Mouse (Mus musculus): ENCODE data around the gene Nhsl2. TPM values are rescaled to one million over a fixed set of nuclear protein-coding genes. Genes with fewer than 3 reads are reported as not detected.

Nhsl2 gene
- polyA plus RNA-seq, 1 experiment, result 1.8 TPM

DNA sequence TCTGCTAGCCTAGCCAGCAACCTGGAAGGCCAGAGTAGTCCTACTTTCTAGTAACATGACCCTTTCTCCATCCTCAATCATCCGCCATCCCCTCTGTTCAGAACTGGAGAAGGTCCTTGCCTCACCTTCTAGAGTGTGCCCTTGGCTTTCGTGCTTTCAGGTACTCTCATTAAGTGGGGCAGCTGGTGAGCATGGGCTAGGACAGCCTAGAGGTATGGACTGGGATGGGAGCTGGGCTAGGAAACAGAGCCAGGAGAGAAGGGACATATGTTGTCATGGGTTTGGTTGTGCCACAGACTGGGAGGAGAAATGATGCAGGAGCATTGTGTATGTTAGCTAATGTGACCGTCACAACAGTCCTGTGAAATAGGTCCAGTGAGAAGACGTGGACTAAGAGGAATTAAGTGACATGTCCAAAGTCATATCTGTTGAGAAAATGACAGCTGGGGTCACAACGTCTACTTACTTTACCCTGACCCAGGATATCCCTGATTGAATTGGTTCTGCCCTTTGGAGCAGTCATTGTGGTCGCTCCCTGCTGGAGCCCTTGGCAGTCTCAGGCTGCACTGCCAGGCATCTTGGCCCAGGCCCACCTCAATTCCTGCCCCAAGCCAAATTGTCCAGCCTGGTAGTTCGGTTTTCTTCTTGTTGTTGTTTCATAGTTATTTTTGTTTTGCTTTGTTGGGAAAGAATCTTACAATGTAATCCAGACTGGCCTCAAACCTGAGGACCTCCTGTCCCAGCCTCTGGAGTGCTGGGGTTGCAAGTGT is 170.5 kb downstream of the Nhsl2 start:
- Histone ChIP-seq H3K27ac (ENCODE audit: insufficient read depth, low read depth, low read length) (no peak overlapping the region), H3K4me3 (ENCODE audit: low read depth, low read length) (no peak overlapping the region)

DNA sequence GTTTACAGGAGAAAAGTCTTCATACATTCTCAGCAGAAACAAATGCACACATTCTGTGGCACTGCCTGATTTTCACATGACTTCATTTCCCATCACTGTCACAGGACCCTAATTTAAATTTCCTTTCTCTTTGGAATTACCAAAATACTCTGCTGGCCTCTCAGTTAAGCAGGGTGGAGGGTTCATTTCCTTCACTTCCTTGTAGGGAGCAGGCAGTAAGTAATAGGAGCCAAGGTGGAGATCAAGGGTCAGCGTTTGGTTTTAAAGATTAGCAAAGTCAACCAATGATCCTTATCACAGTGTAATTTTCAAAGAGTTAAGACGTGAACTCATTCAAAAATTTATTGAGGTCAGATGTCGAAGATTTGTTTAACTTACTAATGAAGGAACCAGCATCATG is 175.8 kb downstream of the Nhsl2 start:
- Histone ChIP-seq H3K4me1 (ENCODE audit: control insufficient read depth, insufficient read depth, insufficient read length, low read length) (no peaks in the 10 kb centered on the region), H3K36me3 (ENCODE audit: control insufficient read depth, insufficient read depth, low read length) (no peaks in the 10 kb centered on the region), H3K27me3 (ENCODE audit: control insufficient read depth, insufficient read depth, low read length) (no peaks in the 10 kb centered on the region), H3K27ac (ENCODE audit: insufficient read depth, low read depth, low read length) (no peak overlapping the region), H3K4me3 (ENCODE audit: low read depth, low read length) (no peak overlapping the region)
- 33% methylated on average over 3 of the region's 3 CpGs for WGBS
- TF ChIP-seq POLR2A (IDR thresholded peaks at IDR 0.05; ENCODE audit: low read depth, low read length), result no peak
- no peak for TF ChIP-seq CTCF (IDR thresholded peaks at IDR 0.05; ENCODE audit: extremely low read depth, insufficient read length, insufficient replicate concordance, low read depth, low read length)

More for the DNA sequence above, 170.5 kb downstream of the Nhsl2 start:
- no peak for TF ChIP-seq CTCF (IDR thresholded peaks at IDR 0.05; ENCODE audit: extremely low read depth, insufficient read length, insufficient replicate concordance, low read depth, low read length)
- no peak for TF ChIP-seq POLR2A (IDR thresholded peaks at IDR 0.05; ENCODE audit: low read depth, low read length)
- no peaks in the 10 kb centered on the region for H3K36me3 ChIP-seq (ENCODE audit: control insufficient read depth, insufficient read depth, low read length)
- H3K4me1 ChIP-seq (ENCODE audit: control insufficient read depth, insufficient read depth, insufficient read length, low read length), result no peaks in the 10 kb centered on the region
- WGBS, result 80% methylated on average over 7 of the region's 7 CpGs
- H3K27me3 ChIP-seq (ENCODE audit: control insufficient read depth, insufficient read depth, low read length), result no peaks in the 10 kb centered on the region

- H3K4me1 ChIP-seq (ENCODE audit: control insufficient read depth, insufficient read depth, insufficient read length, low read length), result no peaks in the 10 kb centered on the region
- H3K36me3 ChIP-seq (ENCODE audit: control insufficient read depth, insufficient read depth, low read length), result no peaks in the 10 kb centered on the region
- TF ChIP-seq CTCF (IDR thresholded peaks at IDR 0.05; ENCODE audit: extremely low read depth, insufficient read length, insufficient replicate concordance, low read depth, low read length) (no peak), POLR2A (IDR thresholded peaks at IDR 0.05; ENCODE audit: low read depth, low read length) (no peak)
- no peak overlapping the region for H3K27ac ChIP-seq (ENCODE audit: insufficient read depth, low read depth, low read length)
- 20% methylated on average over 6 of the region's 6 CpGs for WGBS
- no peak overlapping the region for H3K4me3 ChIP-seq (ENCODE audit: low read depth, low read length)
- no peaks in the 10 kb centered on the region for H3K27me3 ChIP-seq (ENCODE audit: control insufficient read depth, insufficient read depth, low read length)
Measured at GRCm38 (mm10) chrX:102031851-102032250, 182.7 kb downstream of the Nhsl2 start.

DNA sequence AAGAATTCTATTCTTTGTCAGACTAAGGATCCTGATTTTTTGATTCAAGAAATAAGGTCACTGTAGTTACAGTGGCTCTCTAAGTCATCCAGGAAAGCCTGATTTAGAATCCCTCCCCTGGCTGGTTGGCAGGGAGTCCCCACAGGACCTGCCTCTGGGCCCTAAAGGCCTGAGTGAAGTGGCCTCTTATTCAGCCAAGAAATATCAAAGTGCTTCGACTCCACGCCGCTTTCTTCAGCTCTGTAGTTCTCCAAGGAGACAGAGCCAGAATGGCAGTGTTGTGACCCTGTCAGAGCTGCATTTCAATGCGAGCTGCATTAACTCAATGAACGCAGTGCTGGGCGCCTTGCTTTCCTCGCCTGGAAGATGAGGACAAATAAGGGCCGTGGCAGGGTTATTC is 183.2 kb downstream of the Nhsl2 start:
- no peak overlapping the region for H3K4me3 ChIP-seq (ENCODE audit: low read depth, low read length)
- no peak overlapping the region for H3K27ac ChIP-seq (ENCODE audit: insufficient read depth, low read depth, low read length)
- H3K36me3 ChIP-seq (ENCODE audit: control insufficient read depth, insufficient read depth, low read length), result no peaks in the 10 kb centered on the region
- no peaks in the 10 kb centered on the region for H3K27me3 ChIP-seq (ENCODE audit: control insufficient read depth, insufficient read depth, low read length)
- 80% methylated on average over 8 of the region's 8 CpGs for WGBS
- peaks cover 2% of the 10 kb centered on the region; the same call in 1 of the 2 replicates for H3K4me1 ChIP-seq (ENCODE audit: control insufficient read depth, insufficient read depth, insufficient read length, low read length)
- no peak for TF ChIP-seq POLR2A (IDR thresholded peaks at IDR 0.05; ENCODE audit: low read depth, low read length)
- TF ChIP-seq CTCF (IDR thresholded peaks at IDR 0.05; ENCODE audit: extremely low read depth, insufficient read length, insufficient replicate concordance, low read depth, low read length), result no peak

- WGBS, result 65% methylated on average over 2 of the region's 2 CpGs
Measured at GRCm38 (mm10) chrX:102033566-102033965, 184.4 kb downstream of the Nhsl2 start.

GRCm38 (mm10) chrX:102035671-102036070 is 186.5 kb downstream of the Nhsl2 start:
- WGBS, result 48% methylated on average over 3 of the region's 3 CpGs
- H3K4me1 ChIP-seq (ENCODE audit: control insufficient read depth, insufficient read depth, insufficient read length, low read length), result peaks cover 2% of the 10 kb centered on the region; the same call in 1 of the 2 replicates
- TF ChIP-seq POLR2A (IDR thresholded peaks at IDR 0.05; ENCODE audit: low read depth, low read length), result no peak
- TF ChIP-seq CTCF (IDR thresholded peaks at IDR 0.05; ENCODE audit: extremely low read depth, insufficient read length, insufficient replicate concordance, low read depth, low read length), result no peak
- no peaks in the 10 kb centered on the region for H3K36me3 ChIP-seq (ENCODE audit: control insufficient read depth, insufficient read depth, low read length)
- H3K27me3 ChIP-seq (ENCODE audit: control insufficient read depth, insufficient read depth, low read length), result no peaks in the 10 kb centered on the region
- H3K4me3 ChIP-seq (ENCODE audit: low read depth, low read length), result no peak overlapping the region
- H3K27ac ChIP-seq (ENCODE audit: insufficient read depth, low read depth, low read length), result no peak overlapping the region

More at GRCm38 (mm10) chrX:102033566-102033965, 184.4 kb downstream of the Nhsl2 start:
- H3K4me1 ChIP-seq (ENCODE audit: control insufficient read depth, insufficient read depth, insufficient read length, low read length), result peaks cover 2% of the 10 kb centered on the region; the same call in 1 of the 2 replicates
- no peak for TF ChIP-seq POLR2A (IDR thresholded peaks at IDR 0.05; ENCODE audit: low read depth, low read length)
- H3K4me3 ChIP-seq (ENCODE audit: low read depth, low read length), result no peak overlapping the region
- H3K27ac ChIP-seq (ENCODE audit: insufficient read depth, low read depth, low read length), result no peak overlapping the region
- H3K27me3 ChIP-seq (ENCODE audit: control insufficient read depth, insufficient read depth, low read length), result no peaks in the 10 kb centered on the region
- no peaks in the 10 kb centered on the region for H3K36me3 ChIP-seq (ENCODE audit: control insufficient read depth, insufficient read depth, low read length)

DNA sequence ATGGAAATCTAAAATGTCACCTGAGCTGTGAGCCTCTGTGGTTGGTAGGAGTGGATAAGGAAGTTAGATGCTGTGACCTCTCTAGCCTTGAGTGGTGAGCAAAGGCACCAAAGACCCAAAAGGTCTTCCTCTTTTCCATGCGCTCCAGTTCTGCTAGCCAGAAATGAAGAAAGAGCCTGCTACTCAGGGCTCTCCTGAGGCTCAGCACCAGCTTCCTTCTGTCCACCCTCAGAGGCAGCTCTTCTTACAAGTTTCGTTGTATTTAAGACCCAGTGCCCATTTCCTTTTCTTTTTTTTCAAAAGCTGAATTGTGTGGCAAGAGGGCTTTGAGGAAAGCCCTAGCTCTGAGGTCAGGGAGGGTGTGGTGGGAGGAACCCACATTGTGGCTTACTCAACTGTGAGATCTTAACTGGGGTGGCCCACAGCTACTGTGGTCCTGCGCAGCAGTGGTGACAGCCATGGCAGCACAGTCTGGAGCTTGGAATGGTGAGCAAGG is 187.7 kb downstream of the Nhsl2 start:
- Histone ChIP-seq H3K27me3 (ENCODE audit: control insufficient read depth, insufficient read depth, low read length) (no peaks in the 10 kb centered on the region), H3K27ac (ENCODE audit: insufficient read depth, low read depth, low read length) (no peak overlapping the region), H3K4me3 (ENCODE audit: low read depth, low read length) (no peak overlapping the region), H3K4me1 (ENCODE audit: control insufficient read depth, insufficient read depth, insufficient read length, low read length) (peaks cover 2% of the 10 kb centered on the region; the same call in 1 of the 2 replicates), H3K36me3 (ENCODE audit: control insufficient read depth, insufficient read depth, low read length) (no peaks in the 10 kb centered on the region)
- TF ChIP-seq CTCF (IDR thresholded peaks at IDR 0.05; ENCODE audit: extremely low read depth, insufficient read length, insufficient replicate concordance, low read depth, low read length) (no peak), POLR2A (IDR thresholded peaks at IDR 0.05; ENCODE audit: low read depth, low read length) (no peak)
- 76% methylated on average over 3 of the region's 3 CpGs for WGBS

Data from small intestine, adult 2 months (tissue).